Mouse (Mus musculus) c-Kit-positive CD71-negative TER-119-negative erythroid progenitor cells, embryonic 14.5 days (primary cell): ENCODE measurements at regions not wholly inside any gene's neighbourhood (a gene's known extent, or its start where the extent isn't known, plus 50 kb on each side); places are given as distances from the start of the nearest gene placed in this dataset.
"Not testable (repeated sequence)": the region's sequence is repeated elsewhere in the genome, so short reads cannot be mapped to it uniquely, and the experiment has no call there.

Experiments
- DNase-seq: peaks from one replicate; pipeline ENCODE4 v3.0.0-alpha.2; 2013; ENCODE audit warnings: low read depth

DNA sequence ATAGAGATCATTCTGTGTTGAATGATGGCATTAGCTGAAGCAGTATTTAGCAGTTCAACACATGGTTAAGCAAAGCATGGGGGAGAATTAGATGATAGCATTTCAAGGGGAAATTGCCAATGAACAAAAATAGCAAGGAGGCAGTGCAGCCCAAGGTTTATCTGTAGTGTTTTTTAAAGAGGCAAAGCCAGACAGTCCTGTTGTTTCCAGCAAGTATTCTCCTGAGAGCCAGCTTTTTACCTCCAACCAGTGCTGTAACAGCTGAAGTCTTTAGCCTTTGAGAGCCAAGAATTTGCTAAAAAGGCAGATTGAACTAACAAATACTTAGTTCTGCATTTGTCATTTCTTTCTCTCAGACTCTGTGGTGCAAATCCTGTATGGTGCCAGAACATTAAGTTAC, 305.1 kb upstream of the Arx start:
- DNase-seq = no peak

DNA sequence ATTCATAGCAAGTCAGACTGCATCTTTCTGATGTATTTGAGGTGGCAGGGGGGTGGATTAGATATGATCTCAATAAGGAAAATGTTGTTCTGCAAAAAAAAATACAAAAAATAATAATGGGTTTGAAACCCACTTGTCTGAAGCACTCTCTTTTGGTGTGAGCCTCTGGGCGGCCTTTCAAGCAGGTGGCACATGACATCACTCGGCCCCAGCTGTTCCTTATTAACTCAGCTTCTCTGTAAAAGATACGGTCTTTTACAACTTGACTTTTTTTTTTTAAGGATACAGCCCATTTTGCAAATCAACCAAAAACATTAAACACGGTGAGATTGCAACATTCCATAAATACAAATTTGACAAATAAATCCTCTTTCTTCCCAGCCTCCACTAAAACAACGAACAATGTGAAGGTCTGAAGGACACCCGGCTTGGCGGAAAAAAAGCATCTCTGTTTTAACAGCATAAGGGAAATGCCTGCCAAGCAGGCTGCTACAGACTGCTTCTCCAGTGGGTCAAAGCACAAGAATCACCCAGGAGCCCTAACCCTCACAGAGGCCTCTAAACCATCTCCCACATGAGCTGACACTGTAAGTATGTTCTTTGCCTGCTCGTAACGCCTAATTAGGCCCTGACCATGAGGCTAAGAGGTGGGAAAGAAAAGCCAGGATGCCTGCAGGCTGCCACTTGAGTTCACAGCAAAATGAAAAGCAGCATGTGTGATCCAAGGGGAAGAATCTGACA, 283.8 kb upstream of the Arx start:
- DNase-seq = no peak

- no peak for DNase-seq
Measured at GRCm38 (mm10) chrX:93006681-93007080, 279.6 kb upstream of the Arx start.

DNA sequence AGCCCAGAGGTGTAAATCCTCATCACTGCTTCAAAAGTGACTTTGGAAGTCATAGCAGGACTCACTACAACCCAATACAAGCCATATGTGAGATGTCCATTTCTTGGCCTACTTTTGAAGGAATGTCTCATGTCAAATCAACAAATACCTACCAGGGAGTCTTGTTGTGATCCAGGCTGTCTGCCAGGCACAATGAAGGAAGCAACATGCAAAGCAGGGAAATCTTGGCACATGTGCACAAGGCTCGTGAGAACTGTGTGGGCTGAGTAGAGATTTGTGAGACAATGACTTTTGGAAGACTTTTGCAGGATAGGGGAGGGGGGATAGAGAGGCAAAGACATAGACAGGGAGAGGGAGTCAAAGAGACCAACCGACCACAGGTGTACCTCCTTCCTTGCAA, 274.7 kb upstream of the Arx start:
- no peak for DNase-seq

- no peak for DNase-seq
Measured at GRCm38 (mm10) chrX:93016391-93016790, 269.9 kb upstream of the Arx start.

DNA sequence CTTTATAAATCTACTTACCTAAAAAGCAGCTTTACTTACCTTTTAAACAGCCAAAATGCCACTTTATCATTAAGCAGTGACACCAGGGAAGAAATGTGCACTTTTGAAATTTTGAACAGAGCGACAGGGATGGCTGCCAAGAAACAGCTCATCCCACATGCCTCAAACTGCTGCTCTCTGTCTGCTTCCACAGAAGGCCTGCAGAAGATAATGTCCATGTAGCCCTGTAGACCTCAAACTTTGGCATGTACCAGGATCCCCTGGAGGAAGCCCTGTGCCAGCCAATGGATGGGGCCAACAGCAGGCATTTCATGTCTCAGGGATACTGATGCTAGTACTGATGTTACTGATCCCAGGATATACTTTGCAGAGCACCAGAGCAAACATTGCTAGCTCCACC, 245.1 kb upstream of the Arx start:
- no peak for DNase-seq

- no peak for DNase-seq
Measured at GRCm38 (mm10) chrX:93042736-93043135, 243.5 kb upstream of the Arx start.

DNA sequence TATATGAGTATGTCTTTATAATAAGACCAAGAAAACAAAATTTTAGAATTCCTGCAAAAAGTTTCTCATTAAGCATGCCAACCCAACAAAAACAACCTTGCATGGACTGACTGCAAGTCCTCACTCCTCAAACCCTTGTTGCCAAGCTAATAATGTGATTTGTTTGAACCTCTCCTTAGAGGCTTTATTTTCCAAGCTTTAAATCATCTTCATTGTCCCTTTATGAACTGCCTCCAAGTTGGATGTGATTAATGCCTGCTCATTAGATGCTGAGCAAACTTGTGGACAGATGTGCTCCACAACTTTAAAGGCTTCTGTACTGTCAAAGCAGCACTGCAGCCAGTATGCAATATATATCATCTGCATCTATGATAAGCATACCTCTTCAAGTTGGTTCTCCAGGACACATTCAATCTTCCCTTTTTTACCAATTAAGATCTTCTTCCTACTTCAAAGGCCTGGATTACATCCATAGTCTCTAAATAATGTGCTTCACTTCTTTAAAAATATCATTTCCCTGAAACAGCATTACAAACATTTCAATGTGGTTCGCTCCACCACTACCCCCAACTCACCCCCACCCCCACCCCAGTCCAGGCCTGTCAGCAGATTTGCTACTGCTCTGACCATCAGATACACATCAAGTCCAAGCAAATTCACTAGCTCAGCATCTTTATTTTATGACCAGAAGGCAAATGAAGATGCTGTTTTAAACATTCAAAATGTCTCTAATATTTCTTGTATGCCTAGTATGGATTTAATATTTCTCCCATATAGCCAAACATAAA, 237.1 kb upstream of the Arx start:
- no peak for DNase-seq

DNA sequence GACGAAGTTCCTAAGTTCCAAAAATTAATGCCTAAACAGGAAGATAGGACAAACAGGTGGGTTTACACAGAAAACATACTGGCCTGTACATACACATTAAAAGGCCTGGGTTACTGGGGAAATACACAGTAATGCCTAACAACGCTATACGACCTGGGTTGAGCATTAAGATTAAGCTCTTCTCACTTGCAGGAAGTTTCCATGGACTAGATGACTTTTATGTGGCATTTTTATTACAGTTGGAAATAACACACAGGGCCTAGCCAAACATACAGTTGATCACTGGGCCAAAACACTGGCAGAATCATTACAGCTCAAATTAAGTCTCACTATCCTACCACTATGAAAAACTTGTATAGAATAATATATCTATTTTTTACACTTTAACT, 236.5 kb upstream of the Arx start:
- no peak for DNase-seq

- DNase-seq = no peak
Measured at GRCm38 (mm10) chrX:93059533-93059932, 226.7 kb upstream of the Arx start.

- DNase-seq = no peak
Measured at GRCm38 (mm10) chrX:93068884-93069283, 217.4 kb upstream of the Arx start.

DNA sequence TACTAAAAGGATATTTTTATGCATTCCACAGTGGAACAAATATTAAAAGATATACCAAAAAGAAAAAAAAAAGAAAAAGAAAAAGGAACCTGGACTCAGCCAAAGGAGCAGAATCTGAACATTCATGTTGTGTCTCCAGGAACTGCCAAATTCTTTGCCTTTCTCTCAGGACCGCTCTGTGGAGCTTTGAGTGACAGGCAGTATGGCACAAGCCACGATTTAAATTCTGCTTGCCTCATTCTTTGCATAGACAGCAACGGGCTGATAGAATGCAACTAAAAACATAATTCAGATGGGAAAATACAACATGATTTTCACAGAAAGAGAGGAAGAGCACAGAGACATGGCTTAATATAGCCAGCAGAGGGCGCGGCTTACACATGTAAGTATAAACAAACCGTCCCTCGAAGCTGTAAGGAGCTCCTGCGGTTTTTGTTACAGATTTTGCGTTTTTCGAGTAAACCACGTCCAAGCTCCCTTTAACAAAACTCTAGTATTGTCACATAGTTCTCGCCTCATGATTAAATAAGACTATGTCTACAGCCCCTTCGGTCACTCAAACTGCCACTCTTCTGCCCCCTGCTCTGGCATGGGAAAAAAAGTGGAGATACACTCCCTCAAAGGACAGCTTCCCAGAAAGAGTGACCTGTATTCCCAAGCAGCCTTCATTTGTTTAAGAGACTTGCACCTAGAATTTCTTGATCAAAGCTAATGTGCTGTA, 216.5 kb upstream of the Arx start:
- peak; percentile 23 for DNase-seq

GRCm38 (mm10) chrX:93070290-93070611, 216.0 kb upstream of the Arx start:
- no peak for DNase-seq

DNA sequence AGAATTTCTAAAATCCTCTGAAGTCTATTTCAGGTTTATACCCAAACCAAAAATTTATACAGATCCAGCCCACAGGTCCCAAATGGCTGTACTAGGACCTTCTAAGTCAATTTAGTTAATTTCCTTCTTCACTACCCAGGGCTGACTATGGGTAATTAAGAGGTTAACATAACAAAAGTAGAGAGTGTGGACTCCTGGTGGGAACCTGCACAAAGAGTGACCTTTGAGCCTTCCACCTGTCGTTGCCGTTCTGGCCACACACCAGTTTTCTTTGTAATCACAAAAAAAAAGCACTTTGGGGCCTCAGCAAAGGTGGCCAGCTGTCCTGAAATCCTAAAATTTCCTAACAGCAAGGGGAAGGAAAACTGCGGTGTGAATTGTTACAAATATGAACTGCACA, 197.3 kb upstream of the Arx start:
- no peak for DNase-seq

GRCm38 (mm10) chrX:93097551-93097950, 188.7 kb upstream of the Arx start:
- DNase-seq = no peak

DNA sequence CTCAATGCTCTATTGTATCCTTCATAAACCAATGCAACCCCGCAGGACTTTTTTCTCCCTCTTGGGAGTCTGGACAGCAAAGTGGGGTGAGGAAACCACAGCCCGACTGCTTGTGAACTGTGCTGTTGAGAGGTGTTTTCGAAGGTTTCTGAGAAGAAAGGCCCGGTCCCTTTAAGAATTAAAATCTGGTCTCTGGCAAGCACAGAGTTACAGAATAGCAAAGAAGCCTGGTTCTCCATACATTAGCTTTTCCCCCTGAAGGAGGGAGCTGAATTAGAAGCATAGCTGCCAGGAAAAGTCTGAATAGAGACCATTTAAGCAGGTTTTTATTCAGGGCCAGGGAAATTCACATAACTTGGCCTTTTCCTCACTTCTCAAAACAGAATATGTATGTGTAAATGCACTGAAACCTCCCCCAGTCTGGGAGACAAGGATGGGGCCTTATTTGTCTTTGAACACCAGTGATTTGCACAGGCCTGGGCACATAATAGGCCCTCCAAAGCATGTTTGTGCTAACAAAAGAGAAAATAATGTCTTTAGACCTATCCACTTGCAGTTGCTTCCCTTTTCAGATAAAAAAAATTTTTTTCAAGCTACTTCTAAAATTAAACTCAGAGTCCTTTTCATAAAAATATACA, 178.2 kb upstream of the Arx start:
- no peak for DNase-seq

DNA sequence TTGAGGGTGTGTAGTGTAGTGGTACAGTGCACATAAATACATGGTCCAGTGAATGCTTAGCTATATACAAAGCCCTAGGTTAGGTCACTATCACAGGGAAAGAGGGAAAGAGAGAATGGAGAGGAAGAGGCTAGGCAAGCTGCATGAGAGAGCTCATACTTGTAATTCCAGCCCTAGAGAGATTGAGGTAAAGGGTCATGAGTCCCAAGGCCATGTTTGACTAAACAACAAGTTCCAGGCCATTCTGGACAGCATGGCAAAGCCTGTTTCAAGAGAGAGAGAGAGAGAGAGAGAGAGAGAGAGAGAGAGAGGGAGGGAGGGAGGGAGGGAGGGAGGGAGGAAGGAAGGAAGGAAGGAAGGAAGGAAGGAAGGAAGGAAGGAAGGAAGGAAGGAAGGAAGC, 131.9 kb upstream of the Arx start:
- DNase-seq = not testable (repeated sequence)

GRCm38 (mm10) chrX:93159105-93159504, 127.1 kb upstream of the Arx start:
- no peak for DNase-seq

GRCm38 (mm10) chrX:93160956-93161355, 125.3 kb upstream of the Arx start:
- no peak for DNase-seq
